Mouse (Mus musculus) megakaryocyte progenitor cell, adult 5-6 weeks (primary cell): ENCODE measurements around the gene Igsf8. TPM values are rescaled to one million over a fixed set of nuclear protein-coding genes. Genes with fewer than 3 reads are reported as not detected.

Experiments
- ATAC-seq: replicated peaks from 2 replicates; pipeline ENCODE4 v1.8.0; 2016; ENCODE audit warnings: mild to moderate bottlenecking, moderate TSS enrichment, inconsistent platforms; ENCODE audit not compliant: poor library complexity
- total RNA-seq, 2 experiments: library from RNA; stranded (forward) in 1 of 2; stranded (reverse) in 1 of 2; fragments of 157-497, 149-512 nt in 1 of 2; fragments of 200-1000 nt in 1 of 2; gene quantifications; 2 replicates each; pipeline versions ENCODE4 v1.2.3 to v1.2.4; 2015 to 2017

Gene Igsf8
- total RNA-seq, 2 experiments from 2014 or later = 28.8 to 30.6 TPM

GRCm38 (mm10) chr1:172343914-172344313 lies 82.5 kb downstream of the Igsf8 start:
- ATAC-seq = no peak

GRCm38 (mm10) chr1:172344820-172345219 lies 83.4 kb downstream of the Igsf8 start:
- no peak for ATAC-seq

GRCm38 (mm10) chr1:172346707-172347106 lies 85.3 kb downstream of the Igsf8 start:
- no peak for ATAC-seq

DNA sequence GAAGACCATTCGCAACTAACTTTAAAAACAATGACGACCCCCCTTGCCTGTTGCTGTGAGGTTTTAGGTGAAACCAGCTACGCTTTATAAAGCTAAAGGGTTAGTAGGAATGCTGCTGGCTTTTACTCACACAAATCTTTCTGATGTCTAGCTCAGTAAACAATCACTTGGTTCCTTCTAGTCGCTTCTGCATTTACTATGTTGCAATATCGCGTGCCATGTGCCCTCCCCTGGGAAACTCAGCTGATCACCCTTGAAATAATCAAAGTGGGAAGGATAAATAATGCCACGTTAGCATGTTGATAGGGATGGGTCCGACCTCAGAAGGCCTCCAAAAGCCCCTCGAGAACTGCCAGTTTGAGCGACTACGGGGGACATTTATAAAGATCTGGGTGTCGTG lies 85.9 kb downstream of the Igsf8 start:
- peak; percentile 46 for ATAC-seq

GRCm38 (mm10) chr1:172349504-172349903 lies 88.1 kb downstream of the Igsf8 start:
- ATAC-seq = no peak

DNA sequence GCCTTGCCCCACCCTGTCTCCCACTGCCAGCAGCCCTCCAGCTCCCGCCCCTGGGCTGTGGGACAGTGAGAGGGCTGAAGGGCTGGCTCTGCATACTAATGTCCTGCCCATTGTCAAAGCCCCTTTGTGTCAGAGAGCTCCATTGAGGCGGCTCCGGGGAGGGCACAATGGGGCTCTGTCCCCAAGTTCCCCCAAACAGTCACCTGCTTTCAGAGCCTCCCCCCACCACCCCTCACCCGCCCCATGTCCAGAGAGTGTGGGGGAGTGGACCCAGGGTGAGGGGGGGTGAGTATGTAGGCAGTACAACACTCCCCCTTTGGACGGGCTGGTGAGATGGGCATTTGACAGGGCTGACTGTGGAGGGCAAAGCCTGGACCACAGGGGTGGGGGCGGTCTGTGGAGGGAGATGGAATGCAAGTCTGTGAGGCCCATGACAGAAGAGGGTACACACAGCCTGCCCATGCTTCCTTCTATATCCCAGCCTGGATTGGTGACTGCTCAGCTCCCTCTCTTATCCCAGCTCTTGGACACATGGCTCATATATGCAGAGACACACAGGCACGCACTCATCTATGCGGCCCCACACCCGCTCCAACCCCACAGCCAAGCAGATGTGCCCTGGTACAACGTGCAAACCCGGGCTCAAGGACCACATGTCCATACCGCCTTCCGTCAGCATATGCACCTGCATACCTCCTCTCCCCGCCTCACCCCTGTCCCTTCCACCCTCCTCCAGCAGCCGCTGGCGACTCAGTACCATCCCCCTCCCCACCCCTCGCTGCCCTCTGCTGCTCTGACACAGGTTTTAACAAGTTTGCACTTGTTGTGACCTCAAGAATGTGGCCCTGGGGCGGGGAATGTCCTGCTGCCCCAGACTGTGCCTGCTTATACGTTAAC lies 88.7 kb downstream of the Igsf8 start:
- ATAC-seq = no peak

DNA sequence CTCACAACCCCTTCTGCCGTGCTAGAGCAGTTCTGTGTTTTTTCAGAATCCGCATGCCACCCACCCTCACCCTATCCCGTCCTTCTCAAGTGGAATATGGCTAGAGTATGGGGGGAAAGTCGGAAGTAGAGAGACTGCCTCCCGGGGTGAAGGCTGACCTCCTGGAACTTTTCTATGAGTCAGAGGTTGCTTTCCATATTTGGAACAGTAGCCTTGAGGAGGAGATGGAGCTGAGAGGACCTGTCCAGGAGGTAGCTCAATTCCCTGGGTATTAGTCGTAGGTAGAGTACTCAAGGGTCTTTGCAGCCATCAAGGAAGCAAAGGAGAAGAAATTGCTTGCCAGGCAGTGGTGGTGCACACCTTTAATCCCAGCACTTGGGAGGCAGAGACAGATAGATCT lies 90.6 kb downstream of the Igsf8 start:
- ATAC-seq = no peak

- peak; percentile 82 for ATAC-seq
Observed at GRCm38 (mm10) chr1:172352453-172352852, 91.0 kb downstream of the Igsf8 start.

- ATAC-seq = no peak
Observed at GRCm38 (mm10) chr1:172355336-172355735, 93.9 kb downstream of the Igsf8 start.

DNA sequence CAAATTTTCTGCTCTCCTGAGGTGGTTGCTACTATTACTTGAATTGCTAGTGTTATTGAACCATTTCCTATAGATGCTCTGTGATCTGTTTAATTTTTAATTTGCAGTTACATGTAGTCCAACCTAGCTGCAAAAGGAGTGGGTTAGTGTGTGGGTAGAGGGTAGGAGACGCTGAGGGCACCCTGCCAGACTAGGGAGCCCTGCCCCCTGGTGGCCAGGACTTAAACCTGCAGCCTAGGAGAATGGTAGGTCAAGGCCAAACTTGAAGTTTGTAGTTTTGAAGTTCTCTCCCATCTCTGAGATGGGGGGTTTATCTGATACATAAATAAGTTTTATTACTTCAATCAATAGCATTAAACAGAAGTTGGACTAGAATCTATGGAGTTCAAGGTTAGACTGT lies 96.1 kb downstream of the Igsf8 start:
- ATAC-seq = peak; percentile 97

DNA sequence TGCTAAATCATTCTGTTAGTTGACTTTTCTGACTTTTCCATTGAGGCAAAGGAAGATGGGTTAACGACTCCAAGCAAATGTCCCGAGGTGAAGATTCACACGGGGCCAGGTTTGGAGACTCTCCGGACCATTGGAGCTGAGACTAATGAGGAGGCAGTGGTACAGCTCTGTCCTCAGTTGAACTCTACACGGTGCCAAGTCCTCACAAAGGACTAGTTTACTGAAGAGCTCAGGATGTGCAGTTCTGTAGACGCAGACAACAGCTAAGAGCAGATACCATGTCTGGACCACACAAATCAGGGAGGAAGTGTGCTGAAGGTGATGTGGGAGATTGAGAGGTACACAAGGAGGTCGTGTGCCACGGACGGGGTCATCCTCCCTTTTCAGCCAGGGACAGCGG lies 96.9 kb downstream of the Igsf8 start:
- ATAC-seq = no peak

- peak; percentile 78 for ATAC-seq
Observed at GRCm38 (mm10) chr1:172364684-172365083, 103.2 kb downstream of the Igsf8 start.

DNA sequence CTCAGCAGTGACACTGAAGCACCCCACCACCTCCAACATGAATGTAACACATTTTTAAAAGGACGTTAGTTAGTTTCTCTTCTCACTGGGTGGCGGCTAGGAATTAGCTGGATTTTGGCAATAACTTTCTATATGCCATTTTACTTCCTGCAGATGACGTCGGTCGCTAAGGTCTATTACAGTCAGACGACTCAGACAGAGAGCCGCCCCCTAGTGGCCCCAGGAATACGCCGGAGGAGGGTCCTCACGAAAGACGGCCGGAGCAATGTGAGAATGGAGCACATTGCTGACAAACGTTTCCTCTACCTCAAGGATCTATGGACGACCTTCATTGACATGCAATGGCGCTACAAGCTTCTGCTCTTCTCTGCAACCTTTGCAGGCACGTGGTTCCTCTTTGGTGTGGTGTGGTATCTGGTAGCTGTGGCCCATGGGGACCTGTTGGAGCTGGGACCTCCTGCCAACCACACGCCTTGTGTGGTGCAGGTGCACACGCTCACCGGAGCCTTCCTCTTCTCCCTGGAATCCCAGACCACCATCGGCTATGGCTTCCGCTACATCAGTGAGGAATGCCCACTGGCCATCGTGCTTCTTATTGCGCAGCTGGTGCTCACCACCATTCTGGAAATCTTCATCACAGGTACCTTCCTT lies 107.5 kb downstream of the Igsf8 start:
- ATAC-seq = peak; percentile 75

Other genes with a start within 250 kb of the Igsf8 start
- gene Vangl2, start 233.2 kb upstream of the Igsf8 start, total RNA-seq (2015) = 1.9 and 3.3 TPM in 2 replicates
- gene Vangl2, start 233.2 kb upstream of the Igsf8 start, total RNA-seq (2017) = 1.1 and 1.7 TPM in 2 replicates
- not detected in 2 replicates for gene Nhlh1, start 204.1 kb upstream of the Igsf8 start, total RNA-seq (2015)
- gene Nhlh1, start 204.1 kb upstream of the Igsf8 start, total RNA-seq (2017) = not detected in 2 replicates
- gene Copa, start 179.1 kb upstream of the Igsf8 start, total RNA-seq (2015) = 146 and 159 TPM in 2 replicates
- 140 and 152 TPM in 2 replicates for gene Copa, start 179.1 kb upstream of the Igsf8 start, total RNA-seq (2017)
- 68.0 and 69.0 TPM in 2 replicates for gene Ncstn, start 178.8 kb upstream of the Igsf8 start, total RNA-seq (2015)
- gene Ncstn, start 178.8 kb upstream of the Igsf8 start, total RNA-seq (2017) = 26.3 and 35.5 TPM in 2 replicates
- gene Pex19, start 134.9 kb upstream of the Igsf8 start, total RNA-seq (2015) = 24.2 and 24.9 TPM in 2 replicates
- 31.2 and 38.4 TPM in 2 replicates for gene Pex19, start 134.9 kb upstream of the Igsf8 start, total RNA-seq (2017)
- 26.0 and 46.0 TPM in 2 replicates for gene Dcaf8, start 113.6 kb upstream of the Igsf8 start, total RNA-seq (2015)
- gene Dcaf8, start 113.6 kb upstream of the Igsf8 start, total RNA-seq (2017) = 93.6 and 140 TPM in 2 replicates
- gene Pea15a, start 54.8 kb upstream of the Igsf8 start, total RNA-seq (2015) = 3.1 and 4.9 TPM in 2 replicates
- 2.2 and 2.6 TPM in 2 replicates for gene Pea15a, start 54.8 kb upstream of the Igsf8 start, total RNA-seq (2017)
- not detected in 2 replicates for gene Casq1, start 41.8 kb upstream of the Igsf8 start, total RNA-seq (2015)
- not detected in 2 replicates for gene Casq1, start 41.8 kb upstream of the Igsf8 start, total RNA-seq (2017)
- gene Atp1a4, start 3.2 kb upstream of the Igsf8 start, total RNA-seq (2015) = not detected in 2 replicates
- gene Atp1a4, start 3.2 kb upstream of the Igsf8 start, total RNA-seq (2017) = not detected in 2 replicates
- gene Atp1a2, start 36.4 kb downstream of the Igsf8 start, total RNA-seq (2015) = not detected in 2 replicates
- gene Atp1a2, start 36.4 kb downstream of the Igsf8 start, total RNA-seq (2017) = not detected in 2 replicates
- gene Kcnj9, start 67.7 kb downstream of the Igsf8 start, total RNA-seq (2015) = not detected in 2 replicates
- gene Kcnj9, start 67.7 kb downstream of the Igsf8 start, total RNA-seq (2017) = not detected in 2 replicates
- gene Kcnj10, start 79.6 kb downstream of the Igsf8 start, total RNA-seq (2015) = 0.20 and 0.24 TPM in 2 replicates
- gene Kcnj10, start 79.6 kb downstream of the Igsf8 start, total RNA-seq (2017) = 0.04 and 0.14 TPM in 2 replicates
- 14.7 and 16.2 TPM in 2 replicates for gene Pigm, start 114.9 kb downstream of the Igsf8 start, total RNA-seq (2015)
- gene Pigm, start 114.9 kb downstream of the Igsf8 start, total RNA-seq (2017) = 15.3 and 15.7 TPM in 2 replicates
- 0.35 and 0.49 TPM in 2 replicates for gene Slamf9, start 213.7 kb downstream of the Igsf8 start, total RNA-seq (2015)
- gene Slamf9, start 213.7 kb downstream of the Igsf8 start, total RNA-seq (2017) = 0.41 and 0.62 TPM in 2 replicates
- 0.10 TPM in 1 of 2 replicates, not detected in the other for gene Igsf9, start 220.1 kb downstream of the Igsf8 start, total RNA-seq (2015)
- gene Igsf9, start 220.1 kb downstream of the Igsf8 start, total RNA-seq (2017) = 0.30 TPM in 1 of 2 replicates, not detected in the other
- 621 and 639 TPM in 2 replicates for gene Tagln2, start 238.4 kb downstream of the Igsf8 start, total RNA-seq (2015)
- 290 and 305 TPM in 2 replicates for gene Tagln2, start 238.4 kb downstream of the Igsf8 start, total RNA-seq (2017)